11 mouse cellular contexts compared by ENCODE assay signal in the genomic region with DNA sequence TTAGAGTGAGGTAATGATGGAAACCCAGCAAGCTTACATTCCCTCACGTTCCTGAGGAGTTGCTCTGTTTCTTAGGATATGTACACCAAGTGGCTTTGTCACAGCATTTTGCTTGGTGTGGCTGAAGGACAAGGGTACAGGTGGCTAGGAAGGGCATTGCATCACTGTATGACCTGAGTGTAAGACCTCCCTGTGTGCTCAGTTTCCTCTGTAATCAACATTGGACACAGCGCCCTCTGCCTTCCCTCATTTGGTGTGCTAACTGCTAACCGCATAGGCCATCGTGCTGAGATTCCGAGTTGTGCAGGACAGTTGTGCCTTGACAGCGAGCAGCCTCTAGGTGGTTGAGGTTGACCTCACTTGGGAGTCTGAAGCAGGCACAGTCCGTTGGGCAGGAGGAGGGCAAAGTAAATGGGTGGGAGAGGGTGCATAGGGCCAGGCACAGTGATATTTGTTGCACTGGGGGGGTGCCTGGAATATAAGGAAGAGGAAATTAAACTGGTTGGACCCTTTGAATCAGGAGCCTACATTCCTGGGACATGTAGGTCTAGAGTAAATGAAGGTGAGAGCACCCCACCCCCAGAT. TPM values are rescaled to one million over a fixed set of nuclear protein-coding genes. Genes with fewer than 3 reads are reported as not detected.
DNase-seq lines count a peak whose midpoint lies in the region; ATAC-seq and TF ChIP-seq lines count a peak whose summit lies in the region.
"Had no signal": no experiment of that assay in that cellular context is flagged by ENCODE, and none has a peak within 500 bp of the region (broad histone marks: within the 10 kb centered on the region; RNA-seq: fewer than 3 reads in every experiment).

No protein-coding gene starts in this region.

- H3K4me1 ChIP-seq in lung, embryonic 14.5 days (ENCODE audit: insufficient read depth), result no peaks in the 10 kb centered on the region
- H3K4me1 ChIP-seq in intestine, embryonic 15.5 days (replicated peaks), result peaks cover 17% of the 10 kb centered on the region

- H3K9ac ChIP-seq in lung, embryonic 14.5 days, result no peak overlapping the region
- H3K9ac ChIP-seq in intestine, embryonic 15.5 days, result no peak overlapping the region
- H3K9ac ChIP-seq: embryonic facial prominence, embryonic 13.5 days; stomach, embryonic 15.5 days had no signal

- no peak for TF ChIP-seq CTCF in gastrocnemius, adult 2 months (IDR thresholded peaks at IDR 0.05)
- TF ChIP-seq CTCF in lung, embryonic 14.5 days (IDR thresholded peaks at IDR 0.05; ENCODE audit: low read depth), result peak; percentile 35

- peak overlapping the region; percentile 76 for H3K27ac ChIP-seq in gastrocnemius, adult 2 months
- H3K27ac ChIP-seq in lung, embryonic 14.5 days (ENCODE audit: low read depth), result peak overlapping the region; percentile 6; the same call in 1 of the 2 replicates
- no peak overlapping the region for H3K27ac ChIP-seq in intestine, embryonic 15.5 days
- H3K27ac ChIP-seq: stomach, embryonic 15.5 days had no signal

- 62% methylated on average over 7 of the region's 7 CpGs for WGBS in lung, embryonic 14.5 days
- 71% methylated on average over 7 of the region's 7 CpGs for WGBS in intestine, embryonic 15.5 days

- no peaks in the 10 kb centered on the region for H3K27me3 ChIP-seq in lung, embryonic 14.5 days (ENCODE audit: insufficient read depth, low read length)
- H3K27me3 ChIP-seq in intestine, embryonic 15.5 days (replicated peaks), result no peaks in the 10 kb centered on the region
- H3K27me3 ChIP-seq: embryonic facial prominence, embryonic 13.5 days; stomach, embryonic 15.5 days had no signal

- no peak for ATAC-seq in lung, embryonic 14.5 days (ENCODE audit: insufficient read depth)
- ATAC-seq in intestine, embryonic 15.5 days, result peak; percentile 24; the same call in 1 of the 2 replicates
- 0 out of 2 replicates have a peak, but pooled peaks have one; percentile 24 for ATAC-seq in monocyte, adult 5-6 weeks (replicated peaks; ENCODE audit: insufficient number of reproducible peaks, low FRiP score, low TSS enrichment, poor library complexity, severe bottlenecking)

- H3K9me3 ChIP-seq in lung, embryonic 14.5 days (ENCODE audit: low read depth, low read length), result no peaks in the 10 kb centered on the region
- H3K9me3 ChIP-seq in intestine, embryonic 15.5 days, result no peaks in the 10 kb centered on the region
- H3K9me3 ChIP-seq: embryonic facial prominence, embryonic 13.5 days; stomach, embryonic 15.5 days had no signal

- no peak overlapping the region for H3K4me2 ChIP-seq in lung, embryonic 14.5 days
- no peak overlapping the region for H3K4me2 ChIP-seq in intestine, embryonic 15.5 days (replicated peaks)
- H3K4me2 ChIP-seq: embryonic facial prominence, embryonic 13.5 days; stomach, embryonic 15.5 days had no signal

- H3K36me3 ChIP-seq in lung, embryonic 14.5 days (ENCODE audit: insufficient read depth), result 0 out of 2 replicates have a peak, but pooled peaks cover 15% of the 10 kb centered on the region
- H3K36me3 ChIP-seq in intestine, embryonic 15.5 days, result no peaks in the 10 kb centered on the region
- H3K36me3 ChIP-seq: stomach, embryonic 15.5 days had no signal

- DNase-seq in gastrocnemius, adult 2 months, result no peak
- DNase-seq in gastrocnemius, adult 18-20 months (ENCODE audit: low spot score), result no peak
- DNase-seq in lung, embryonic 14.5 days, result no peak
- no peak for DNase-seq in lung, postnatal 36 days
- no peak for DNase-seq in layer of hippocampus, postnatal 14 days (ENCODE audit: low spot score in 2 of 2)
- no peak for DNase-seq in thymus, postnatal 10 days (ENCODE audit: low spot score in 2 of 2)
- DNase-seq: B cell, adult 2 months had no signal

- H3K4me3 ChIP-seq in gastrocnemius, adult 2 months, result no peak overlapping the region; the same call in 1 of the 2 replicates
- no peak overlapping the region for H3K4me3 ChIP-seq in lung, embryonic 14.5 days (ENCODE audit: low read depth, low read length)
- H3K4me3 ChIP-seq in intestine, embryonic 15.5 days (replicated peaks), result no peak overlapping the region
- H3K4me3 ChIP-seq: embryonic facial prominence, embryonic 13.5 days; stomach, embryonic 15.5 days had no signal

- intact Hi-C loops in gastrocnemius, adult 2 months (cut with DNase I), result no loop called here

RNA-seq across cellular contexts. Expression of a gene that starts 11.2 kb away (rescaled TPM):
- 10 to 100 TPM; 53.5 to 66.1 TPM for total RNA-seq in gastrocnemius, adult 2 months (2021)
- total RNA-seq in gastrocnemius, adult 18-20 months (2021), result 10 to 100 TPM; 54.2 to 62.4 TPM
- polyA plus RNA-seq in lung, embryonic 14.5 days (2014; fragmentation: Nextera tagmentation; extraction: Ambion mirVana), result 88.0 and 88.8 TPM in 2 replicates
- polyA plus RNA-seq in intestine, embryonic 15.5 days (2015; fragmentation: Nextera tagmentation; extraction: Ambion mirVana), result 71.2 and 77.9 TPM in 2 replicates
- total RNA-seq in monocyte, adult 5-6 weeks (2017), result 29.3 to 42.2 TPM (median 41.6 TPM) in 3 replicates
- 100 to 1,000 TPM; 190 to 194 TPM for total RNA-seq in layer of hippocampus, postnatal 14 days (2021)

RNA-seq across cellular contexts. Expression of a gene that starts 17.1 kb away (rescaled TPM):
- 10 to 100 TPM; 30.3 to 44.8 TPM for total RNA-seq in gastrocnemius, adult 2 months (2021)
- 10 to 100 TPM; 35.4 to 37.6 TPM for total RNA-seq in gastrocnemius, adult 18-20 months (2021)
- 38.7 and 39.3 TPM in 2 replicates for polyA plus RNA-seq in lung, embryonic 14.5 days (2014; fragmentation: Nextera tagmentation; extraction: Ambion mirVana)
- polyA plus RNA-seq in intestine, embryonic 15.5 days (2015; fragmentation: Nextera tagmentation; extraction: Ambion mirVana), result 34.0 and 36.1 TPM in 2 replicates
- total RNA-seq in monocyte, adult 5-6 weeks (2017), result 11.3 to 32.6 TPM (median 13.8 TPM) in 3 replicates
- total RNA-seq in layer of hippocampus, postnatal 14 days (2021), result 10 to 100 TPM; 80.1 to 84.6 TPM

RNA-seq across cellular contexts. Expression of a gene that starts 41.3 kb away (rescaled TPM):
- 10 to 100 TPM; 10.5 to 13.7 TPM for total RNA-seq in gastrocnemius, adult 2 months (2021)
- total RNA-seq in gastrocnemius, adult 18-20 months (2021), result 10 to 100 TPM; 10.1 to 12.5 TPM
- 145 and 154 TPM in 2 replicates for polyA plus RNA-seq in lung, embryonic 14.5 days (2014; fragmentation: Nextera tagmentation; extraction: Ambion mirVana)
- polyA plus RNA-seq in intestine, embryonic 15.5 days (2015; fragmentation: Nextera tagmentation; extraction: Ambion mirVana), result 128 and 143 TPM in 2 replicates
- 12.0 to 18.7 TPM (median 17.1 TPM) in 3 replicates for total RNA-seq in monocyte, adult 5-6 weeks (2017)
- 10 to 100 TPM; 75.5 to 77.1 TPM for total RNA-seq in layer of hippocampus, postnatal 14 days (2021)
